Mouse (Mus musculus) MEL (cell line): ENCODE results near the gene Phlda1.

Experiments used
- CTCF ChIP-seq, 3 experiments: IDR thresholded peaks in 2 of 3; conservative IDR thresholded peaks in 1 of 3; 2 replicates each; pipeline ENCODE4 v1.5.1; 2011 to 2012; ENCODE audit warnings: low read length in 3 of 3, low read depth in 2 of 3, mild to moderate bottlenecking in 2 of 3, improper control_type of control experiment in 1 of 3, inconsistent platforms in 1 of 3, mixed read lengths in 1 of 3, moderate library complexity in 1 of 3; ENCODE audit not compliant: control insufficient read depth in 1 of 3, insufficient read depth in 1 of 3, poor library complexity in 1 of 3, severe bottlenecking in 1 of 3
- ELF1 ChIP-seq: IDR thresholded peaks from 2 replicates; pipeline ENCODE4 v1.6.1; 2014; ENCODE audit warnings: low read depth, mild to moderate bottlenecking, inconsistent platforms, low read length, improper control_type of control experiment, moderate library complexity
- ETS1 ChIP-seq: IDR thresholded peaks from 2 replicates; pipeline ENCODE4 v1.6.1; 2012; ENCODE audit warnings: low read depth, mild to moderate bottlenecking, inconsistent platforms, low read length, improper control_type of control experiment, moderate library complexity
- KAT2A ChIP-seq: conservative IDR thresholded peaks from 2 replicates; pipeline ENCODE4 v1.6.1; 2012; ENCODE audit warnings: low read depth, low read length, improper control_type of control experiment, inconsistent platforms
- MAFK ChIP-seq: IDR thresholded peaks from 2 replicates; pipeline ENCODE4 v1.6.1; 2011; ENCODE audit warnings: low read depth, mild to moderate bottlenecking, low read length, improper control_type of control experiment, borderline replicate concordance
- MYB ChIP-seq: IDR thresholded peaks from 2 replicates; pipeline ENCODE4 v1.6.1; 2011; ENCODE audit warnings: mild to moderate bottlenecking, low read depth, low read length, improper control_type of control experiment
- POLR2A ChIP-seq, 2 experiments: IDR thresholded peaks; 2 replicates each; pipeline ENCODE4 v1.6.1; 2011 to 2012; ENCODE audit warnings: low read length in 2 of 2, mild to moderate bottlenecking in 2 of 2, control low read depth in 1 of 2, improper control_type of control experiment in 1 of 2, low read depth in 1 of 2, moderate library complexity in 1 of 2; ENCODE audit not compliant: control insufficient read depth in 1 of 2, insufficient read depth in 1 of 2, poor library complexity in 1 of 2
- POLR2AphosphoS2 ChIP-seq: IDR thresholded peaks from 2 replicates; pipeline ENCODE4 v1.6.1; 2011; ENCODE audit warnings: low read length, improper control_type of control experiment
- POLR2AphosphoS5 ChIP-seq: IDR thresholded peaks from 2 replicates; pipeline ENCODE4 v1.6.1; 2012; ENCODE audit warnings: low read depth, borderline replicate concordance, mild to moderate bottlenecking, inconsistent platforms, low read length, moderate library complexity, mixed read lengths
- TCF12 ChIP-seq: IDR thresholded peaks from 2 replicates; pipeline ENCODE4 v1.6.1; 2014; ENCODE audit warnings: low read depth, mild to moderate bottlenecking, inconsistent platforms, low read length, improper control_type of control experiment, moderate library complexity
- ZKSCAN1 ChIP-seq: IDR thresholded peaks from 2 replicates; pipeline ENCODE4 v1.6.1; 2012; ENCODE audit warnings: low read depth, mild to moderate bottlenecking, inconsistent platforms, low read length, improper control_type of control experiment, moderate library complexity

DNA sequence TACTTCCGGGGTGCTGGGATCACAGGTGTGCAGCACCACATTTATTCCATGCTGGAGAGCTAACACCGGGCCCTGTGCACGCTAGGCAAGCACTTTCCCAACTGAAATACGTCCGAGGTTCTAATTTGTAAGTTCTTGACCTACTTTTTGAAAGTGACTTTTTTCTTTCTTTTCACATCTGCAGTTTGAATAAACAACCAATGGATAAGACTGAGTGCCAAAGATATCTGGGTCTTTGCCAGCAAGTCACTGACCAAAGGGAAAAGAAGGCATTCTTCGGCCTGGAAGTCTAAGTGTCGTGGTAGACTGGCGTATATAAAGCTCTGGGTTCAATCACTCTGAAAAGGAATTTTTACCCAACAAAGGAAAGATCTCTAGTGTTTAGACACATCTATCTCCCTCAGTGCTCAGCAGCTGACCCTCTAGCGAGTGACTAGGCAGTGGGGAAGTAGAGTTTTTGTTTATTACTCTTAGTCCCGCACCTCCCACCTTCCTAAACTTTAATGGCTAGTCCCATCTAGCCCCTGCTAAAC is 6.0 kb downstream of the Phlda1 start:
- TF ChIP-seq POLR2AphosphoS2: no peak
- TF ChIP-seq MYB: no peak
- no peak for TF ChIP-seq KAT2A
- no peak for TF ChIP-seq ETS1
- TF ChIP-seq CTCF (IDR thresholded peaks at IDR 0.05 in 2 of 3, conservative IDR thresholded peaks at IDR 0.05 in 1 of 3; ENCODE audit: control insufficient read depth in 1 of 3, insufficient read depth in 1 of 3, low read depth in 2 of 3, low read length in 3 of 3, poor library complexity in 1 of 3, severe bottlenecking in 1 of 3): no peak
- TF ChIP-seq MAFK: no peak
- TF ChIP-seq ELF1: no peak
- no peak for TF ChIP-seq TCF12
- no peak for TF ChIP-seq ZKSCAN1
- no peak for TF ChIP-seq POLR2AphosphoS5
- no peak for TF ChIP-seq POLR2A (IDR thresholded peaks at IDR 0.05; ENCODE audit: control insufficient read depth in 1 of 2, insufficient read depth in 1 of 2, low read depth in 1 of 2, low read length in 2 of 2, poor library complexity in 1 of 2)
